Mouse (Mus musculus) heart, embryonic 10.5 days (tissue): ENCODE measurements around the gene Hnrnpf. TPM values are rescaled to one million over a fixed set of nuclear protein-coding genes. Genes with fewer than 3 reads are reported as not detected.

Source experiments
- DNase-seq: peaks from one replicate; pipeline ENCODE4 v3.0.0-alpha.2; 2017; ENCODE audit warnings: low spot score
- H3K27ac ChIP-seq: fragments of 300-500 bp; sonication (generic); 2 replicates; pipeline ENCODE4 v1.5.1; 2016; ENCODE audit warnings: mild to moderate bottlenecking
- H3K27me3 ChIP-seq: fragments of 300-500 bp; sonication (generic); 2 replicates; pipeline ENCODE4 v1.6.1; 2016; ENCODE audit warnings: mild to moderate bottlenecking; ENCODE audit not compliant: poor library complexity, insufficient read depth, severe bottlenecking
- H3K36me3 ChIP-seq: fragments of 300-500 bp; sonication (generic); 2 replicates; pipeline ENCODE4 v1.6.1; 2016; ENCODE audit warnings: mild to moderate bottlenecking, moderate library complexity
- H3K4me1 ChIP-seq: fragments of 300-500 bp; sonication (generic); 2 replicates; pipeline ENCODE4 v1.6.1; 2016; ENCODE audit warnings: mild to moderate bottlenecking
- H3K4me3 ChIP-seq: fragments of 300-500 bp; sonication (generic); 2 replicates; pipeline ENCODE4 v1.5.1; 2016; ENCODE audit warnings: mild to moderate bottlenecking, moderate library complexity
- H3K9me3 ChIP-seq: fragments of 300-500 bp; sonication (generic); 2 replicates; pipeline ENCODE4 v1.6.1; 2016; ENCODE audit warnings: mild to moderate bottlenecking, moderate library complexity
- WGBS: fragments of 180-500 bp; shearing (Covaris S2); methylation state at CpG from one replicate; pipeline ENCODE4 v1.1.7; 2016; 5-methylcytosine and 5-hydroxymethylcytosine counted together
- polyA plus RNA-seq: library from polyadenylated mRNA; unstranded; fragments of >200 nt; fragmentation: Nextera tagmentation; extraction: Ambion mirVana; gene quantifications from 2 replicates; pipeline ENCODE4 v1.2.1, GENCODE M21; 2016

The Hnrnpf gene
- polyA plus RNA-seq, 1 experiment from 2014 or later: 767 TPM

- no peaks in the 10 kb centered on the region for H3K27me3 ChIP-seq
- 64% methylated on average over 9 of the region's 9 CpGs for WGBS
- no peaks in the 10 kb centered on the region for H3K9me3 ChIP-seq
- DNase-seq: no peak
- no peak overlapping the region for H3K4me3 ChIP-seq
- H3K4me1 ChIP-seq: peaks cover 13% of the 10 kb centered on the region
- no peak overlapping the region for H3K27ac ChIP-seq
- H3K36me3 ChIP-seq: no peaks in the 10 kb centered on the region
These were observed 1.6 kb downstream of the Hnrnpf start for GRCm38 (mm10) chr6:117901510-117902402.

- no peaks in the 10 kb centered on the region for H3K36me3 ChIP-seq
- H3K27ac ChIP-seq: no peak overlapping the region
- WGBS: 76% methylated on average over 4 of the region's 4 CpGs
- H3K27me3 ChIP-seq: no peaks in the 10 kb centered on the region
- peaks cover 13% of the 10 kb centered on the region for H3K4me1 ChIP-seq
- H3K4me3 ChIP-seq: no peak overlapping the region
- DNase-seq: peak; percentile 75
- no peaks in the 10 kb centered on the region for H3K9me3 ChIP-seq
These were observed 2.4 kb downstream of the Hnrnpf start for GRCm38 (mm10) chr6:117902556-117902955.

DNA sequence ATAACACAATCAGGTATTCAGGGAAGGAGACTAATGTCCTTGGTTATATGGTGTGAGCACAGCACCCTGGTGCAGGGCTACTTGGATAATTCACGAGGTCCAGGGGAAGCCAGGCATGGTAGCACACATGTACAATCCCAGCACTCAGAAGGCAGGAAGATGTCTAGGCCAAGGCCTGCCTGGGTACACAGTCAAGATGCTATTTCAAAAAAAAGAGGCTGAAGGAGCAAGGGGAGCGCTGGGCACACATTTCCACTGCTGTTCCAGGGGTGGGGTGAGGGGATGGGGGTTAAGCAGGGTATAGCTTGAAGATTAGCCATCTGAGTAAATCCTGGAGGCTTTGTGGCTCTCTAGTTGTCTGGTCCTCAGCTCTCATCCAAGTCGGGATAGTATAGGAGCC lies 3.7 kb downstream of the Hnrnpf start:
- 76% methylated on average over 3 of the region's 3 CpGs for WGBS
- no peaks in the 10 kb centered on the region for H3K36me3 ChIP-seq
- peak; percentile 60 for DNase-seq
- peaks cover 13% of the 10 kb centered on the region for H3K4me1 ChIP-seq
- no peak overlapping the region for H3K27ac ChIP-seq
- H3K27me3 ChIP-seq: no peaks in the 10 kb centered on the region
- H3K4me3 ChIP-seq: no peak overlapping the region
- no peaks in the 10 kb centered on the region for H3K9me3 ChIP-seq

GRCm38 (mm10) chr6:117905260-117905930 lies 5.3 kb downstream of the Hnrnpf start:
- H3K27ac ChIP-seq: peak overlapping the region; percentile 99
- peak overlapping the region; percentile 98 for H3K4me3 ChIP-seq
- 18% methylated on average over 4 of the region's 4 CpGs for WGBS
- no peaks in the 10 kb centered on the region for H3K9me3 ChIP-seq
- H3K4me1 ChIP-seq: peaks cover 20% of the 10 kb centered on the region
- H3K27me3 ChIP-seq: no peaks in the 10 kb centered on the region
- no peaks in the 10 kb centered on the region for H3K36me3 ChIP-seq
- no peak for DNase-seq

- H3K4me1 ChIP-seq: peaks cover 20% of the 10 kb centered on the region
- H3K36me3 ChIP-seq: no peaks in the 10 kb centered on the region
- no peaks in the 10 kb centered on the region for H3K27me3 ChIP-seq
- H3K4me3 ChIP-seq: peak overlapping the region; percentile 98
- DNase-seq: no peak
- H3K9me3 ChIP-seq: no peaks in the 10 kb centered on the region
- under 1% methylated on average over 25 of the region's 25 CpGs for WGBS
- peak overlapping the region; percentile 99 for H3K27ac ChIP-seq
These were observed 5.9 kb downstream of the Hnrnpf start for GRCm38 (mm10) chr6:117906015-117906531.

- Histone ChIP-seq H3K27me3 (no peaks in the 10 kb centered on the region), H3K27ac (peak overlapping the region; percentile 99), H3K4me3 (peak overlapping the region; percentile 98), H3K36me3 (no peaks in the 10 kb centered on the region), H3K9me3 (no peaks in the 10 kb centered on the region), H3K4me1 (peaks cover 20% of the 10 kb centered on the region)
- under 1% methylated on average over 62 of the region's 68 CpGs for WGBS
- DNase-seq: peak; percentile 99
These were observed 6.6 kb downstream of the Hnrnpf start for GRCm38 (mm10) chr6:117906590-117907271.

DNA sequence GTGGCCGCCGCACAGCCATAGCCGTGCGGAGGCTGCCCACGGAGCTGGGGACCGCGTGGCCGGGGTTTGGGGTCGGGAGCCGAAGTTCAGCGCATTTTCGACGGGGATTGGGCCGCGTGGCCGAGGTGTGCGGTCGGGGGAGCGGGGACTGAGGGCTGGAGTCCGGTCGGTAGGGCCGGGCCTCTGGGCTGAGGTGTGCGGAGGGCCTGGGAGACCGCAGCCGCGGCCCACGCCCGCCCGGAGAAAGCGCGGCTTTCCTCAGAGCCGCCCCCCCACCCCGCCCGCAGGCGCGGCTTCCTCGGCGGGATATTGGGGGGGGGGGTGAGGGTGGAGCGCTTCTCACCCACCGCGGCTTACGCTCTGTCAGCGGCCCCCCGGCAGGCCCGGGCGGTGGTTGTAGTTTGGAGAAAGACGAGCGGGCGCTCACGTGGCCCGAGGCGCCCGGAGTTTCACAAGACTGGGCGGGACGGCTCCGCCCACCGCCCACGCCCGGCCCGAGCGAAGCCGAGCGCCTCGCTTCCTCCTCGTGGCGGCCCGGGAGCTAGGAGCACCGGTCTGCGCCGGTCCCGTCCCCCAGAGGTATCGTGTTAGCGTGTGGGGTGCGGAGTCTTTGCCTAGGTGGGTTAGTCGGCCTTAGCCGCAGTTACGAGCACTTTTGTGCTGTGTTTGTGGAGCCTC lies 7.3 kb downstream of the Hnrnpf start:
- no peaks in the 10 kb centered on the region for H3K36me3 ChIP-seq
- H3K27ac ChIP-seq: peak overlapping the region; percentile 99
- peak; percentile 91 for DNase-seq
- H3K27me3 ChIP-seq: no peaks in the 10 kb centered on the region
- WGBS: under 1% methylated on average over 69 of the region's 77 CpGs
- peak overlapping the region; percentile 98 for H3K4me3 ChIP-seq
- no peaks in the 10 kb centered on the region for H3K9me3 ChIP-seq
- peaks cover 20% of the 10 kb centered on the region for H3K4me1 ChIP-seq

GRCm38 (mm10) chr6:117907979-117908355 lies 7.8 kb downstream of the Hnrnpf start:
- WGBS: under 1% methylated on average over 26 of the region's 26 CpGs

DNA sequence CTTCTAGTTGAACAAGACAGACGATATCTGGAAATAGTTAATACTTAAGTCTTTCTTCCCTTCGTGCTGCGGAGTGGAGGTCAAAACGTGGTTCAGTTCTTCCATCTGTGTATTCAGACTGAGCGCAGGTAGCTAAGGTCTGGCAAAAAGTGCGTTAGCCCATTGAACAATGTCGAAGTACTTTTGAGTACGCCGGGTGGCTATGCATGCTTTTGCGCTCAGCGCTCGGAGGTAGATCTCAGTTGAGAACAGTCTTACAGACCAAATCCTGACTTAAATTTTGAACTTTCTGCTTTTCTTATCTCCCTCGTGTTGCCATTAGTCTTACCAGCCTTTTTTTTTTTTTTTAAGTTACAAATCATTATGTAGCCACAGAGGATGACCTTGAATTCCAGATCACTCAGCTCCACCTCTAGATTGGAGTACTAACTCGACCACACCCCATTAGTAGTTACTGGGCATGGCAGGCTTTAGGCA lies 8.3 kb downstream of the Hnrnpf start:
- WGBS: 0% methylated on average over 14 of the region's 14 CpGs
- no peak for DNase-seq

More at GRCm38 (mm10) chr6:117907979-117908355, 7.8 kb downstream of the Hnrnpf start:
- H3K4me1 ChIP-seq: peaks cover 20% of the 10 kb centered on the region
- no peak for DNase-seq
- no peaks in the 10 kb centered on the region for H3K27me3 ChIP-seq
- no peaks in the 10 kb centered on the region for H3K36me3 ChIP-seq
- no peaks in the 10 kb centered on the region for H3K9me3 ChIP-seq
- peak overlapping the region; percentile 99 for H3K27ac ChIP-seq
- peak overlapping the region; percentile 98 for H3K4me3 ChIP-seq

GRCm38 (mm10) chr6:117910120-117910661 lies 10.1 kb downstream of the Hnrnpf start:
- Histone ChIP-seq H3K4me3 (peak overlapping the region; percentile 98), H3K36me3 (no peaks in the 10 kb centered on the region), H3K4me1 (peaks cover 20% of the 10 kb centered on the region), H3K9me3 (no peaks in the 10 kb centered on the region), H3K27me3 (no peaks in the 10 kb centered on the region), H3K27ac (no peak overlapping the region)
- no peak for DNase-seq
- 77% methylated on average over 6 of the region's 6 CpGs for WGBS

More for the DNA sequence above, 8.3 kb downstream of the Hnrnpf start:
- Histone ChIP-seq H3K4me3 (peak overlapping the region; percentile 98), H3K4me1 (peaks cover 20% of the 10 kb centered on the region), H3K27me3 (no peaks in the 10 kb centered on the region), H3K36me3 (no peaks in the 10 kb centered on the region), H3K27ac (peak overlapping the region; percentile 99), H3K9me3 (no peaks in the 10 kb centered on the region)

- Histone ChIP-seq H3K27ac (no peak overlapping the region), H3K36me3 (peaks cover 4% of the 10 kb centered on the region), H3K27me3 (no peaks in the 10 kb centered on the region), H3K9me3 (no peaks in the 10 kb centered on the region), H3K4me3 (no peak overlapping the region), H3K4me1 (peaks cover 32% of the 10 kb centered on the region)
- peak; percentile 47 for DNase-seq
These were observed 14.4 kb downstream of the Hnrnpf start for GRCm38 (mm10) chr6:117914541-117914940.

- 1% methylated on average over 12 of the region's 12 CpGs for WGBS
- Histone ChIP-seq H3K27ac (peak overlapping the region; percentile 96), H3K4me1 (peaks cover 24% of the 10 kb centered on the region), H3K9me3 (no peaks in the 10 kb centered on the region), H3K36me3 (peaks cover 12% of the 10 kb centered on the region), H3K27me3 (no peaks in the 10 kb centered on the region), H3K4me3 (peak overlapping the region; percentile 76)
- DNase-seq: no peak
These were observed 16.1 kb downstream of the Hnrnpf start for GRCm38 (mm10) chr6:117916205-117916736.
